Comparison of ENCODE assay signal across 8 mouse cellular contexts in genomic region chr5:28388184-28388583, GRCm38 (mm10).
A peak's percentile ranks its signal among the peaks of the same experiment; 100 is the strongest.
DNase-seq lines count a peak whose midpoint lies in the region; ATAC-seq lines count a peak whose summit lies in the region.

No protein-coding gene starts in this region.

- ATAC-seq in common myeloid progenitor, adult 5-6 weeks (replicated peaks; ENCODE audit: low read depth, poor library complexity, severe bottlenecking): peak; percentile 65

- peak; percentile 28 for DNase-seq in ovary, postnatal 36 days (ENCODE audit: low spot score)
- DNase-seq in ovary, postnatal 10 days (ENCODE audit: low spot score): no peak
- DNase-seq in adipocyte (ENCODE audit: low spot score): peak; percentile 82
- peak; percentile 61 to 74 for DNase-seq in heart, postnatal 36 days
- DNase-seq in left cerebral cortex, postnatal 36 days (ENCODE audit: low spot score in 2 of 2): peak; percentile 26 to 33
- DNase-seq in naive thymus-derived CD4-positive, alpha-beta T cell, adult 2 months (ENCODE audit: low read depth): peak; percentile 84
- DNase-seq in urinary bladder, postnatal 25 days (ENCODE audit: low spot score): peak; percentile 64

- intact Hi-C loops in heart, postnatal 36 days (cut with DNase I): loop anchor here (1.0 to 2.0 kb wide), 2 partner anchors 94 to 265 kb away; no protein-coding TSS in a partner anchor
- intact Hi-C loops in left cerebral cortex, postnatal 36 days (cut with DNase I): loop anchor here (1.0 kb wide), 1 partner anchor 94 kb away; no protein-coding TSS in a partner anchor
